Mouse (Mus musculus): ENCODE data around the gene Nes. TPM values are rescaled to one million over a fixed set of nuclear protein-coding genes. Genes with fewer than 3 reads are reported as not detected.

Nes gene
- polyA plus RNA-seq, 1 experiment from 2014 or later, result 31.8 TPM

- ATAC-seq (ENCODE audit: low FRiP score, low read depth), result peak; percentile 61
- Histone ChIP-seq H3K4me2 (no peak overlapping the region), H3K36me3 (peaks cover 19% of the 10 kb centered on the region), H3K4me1 (replicated peaks) (peaks cover 42% of the 10 kb centered on the region), H3K9me3 (no peaks in the 10 kb centered on the region), H3K27ac (replicated peaks) (no peak overlapping the region), H3K4me3 (no peak overlapping the region), H3K9ac (no peak overlapping the region), H3K27me3 (no peaks in the 10 kb centered on the region)
- 10% methylated on average over 4 of the region's 4 CpGs for WGBS
Measured at GRCm38 (mm10) chr3:87944838-87945600, 25.9 kb upstream of the Nes start.

- Histone ChIP-seq H3K27me3 (no peaks in the 10 kb centered on the region), H3K4me3 (no peak overlapping the region), H3K27ac (replicated peaks) (no peak overlapping the region), H3K4me1 (replicated peaks) (peaks cover 46% of the 10 kb centered on the region), H3K36me3 (peaks cover 11% of the 10 kb centered on the region), H3K9me3 (no peaks in the 10 kb centered on the region), H3K9ac (no peak overlapping the region), H3K4me2 (no peak overlapping the region)
- 20% methylated on average over 12 of the region's 12 CpGs for WGBS
- ATAC-seq (ENCODE audit: low FRiP score, low read depth), result no peak
Measured at GRCm38 (mm10) chr3:87945781-87946540, 24.9 kb upstream of the Nes start.

GRCm38 (mm10) chr3:87946541-87946860 lies 24.4 kb upstream of the Nes start:
- no peak overlapping the region for H3K9ac ChIP-seq

DNA sequence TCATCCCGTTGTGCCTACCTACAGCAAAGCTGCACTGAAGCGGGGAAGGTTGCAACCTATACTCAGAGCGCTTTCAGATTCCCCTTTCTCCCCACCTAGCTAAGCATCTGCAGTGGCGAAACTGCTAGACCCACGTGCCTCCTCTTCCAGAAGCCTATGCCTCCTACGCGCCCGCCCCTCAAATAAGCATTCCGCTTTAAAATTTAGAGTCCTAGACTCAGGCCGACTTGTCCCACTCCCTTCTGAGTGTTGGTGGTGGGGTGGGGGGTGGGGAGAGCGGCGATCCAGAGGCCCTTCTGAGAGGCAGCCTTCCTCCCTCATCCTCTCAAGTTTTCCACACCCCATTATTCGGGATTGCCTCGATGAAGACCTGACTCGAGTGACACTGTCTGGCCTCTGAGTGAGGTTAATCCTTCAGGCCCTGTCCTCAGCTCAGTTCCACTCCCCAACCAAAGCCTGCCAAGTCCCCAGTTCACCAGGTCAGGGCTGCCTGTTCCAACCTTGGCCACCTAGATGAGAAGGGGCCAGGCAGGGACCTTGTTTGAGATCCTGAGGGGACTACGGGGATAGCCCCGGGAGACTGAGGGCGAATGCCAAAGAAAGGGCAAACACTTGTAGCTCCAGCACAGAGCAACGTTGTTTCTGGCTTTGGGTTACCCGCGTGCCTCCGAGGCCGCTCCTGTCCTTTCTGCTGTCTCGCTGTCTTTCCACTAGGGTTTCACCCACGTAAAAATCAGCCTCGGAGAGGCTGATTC lies 23.6 kb upstream of the Nes start:
- Histone ChIP-seq H3K4me3 (peak overlapping the region; percentile 26), H3K9ac (0 out of 2 replicates have a peak overlapping the region, but pooled peaks have one; percentile 20), H3K4me1 (replicated peaks) (peaks cover 51% of the 10 kb centered on the region), H3K27ac (replicated peaks) (no peak overlapping the region), H3K36me3 (no peaks in the 10 kb centered on the region), H3K27me3 (0 out of 2 replicates have a peak, but pooled peaks cover 2% of the 10 kb centered on the region), H3K9me3 (no peaks in the 10 kb centered on the region), H3K4me2 (peak overlapping the region; percentile 59)
- no peak for ATAC-seq (ENCODE audit: low FRiP score, low read depth)
- 5% methylated on average over 26 of the region's 26 CpGs for WGBS

More at GRCm38 (mm10) chr3:87946541-87946860, 24.4 kb upstream of the Nes start:
- Histone ChIP-seq H3K36me3 (peaks cover 6% of the 10 kb centered on the region; the same call in 1 of the 2 replicates), H3K9me3 (no peaks in the 10 kb centered on the region), H3K4me2 (no peak overlapping the region), H3K27me3 (0 out of 2 replicates have a peak, but pooled peaks cover under 1% of the 10 kb centered on the region), H3K4me3 (no peak overlapping the region), H3K27ac (replicated peaks) (no peak overlapping the region), H3K4me1 (replicated peaks) (peaks cover 46% of the 10 kb centered on the region)
- WGBS, result 43% methylated on average over 1 of the region's 1 CpGs
- no peak for ATAC-seq (ENCODE audit: low FRiP score, low read depth)

GRCm38 (mm10) chr3:87947811-87948199 lies 23.1 kb upstream of the Nes start:
- under 1% methylated on average over 17 of the region's 17 CpGs for WGBS
- Histone ChIP-seq H3K4me2 (peak overlapping the region; percentile 59), H3K4me1 (replicated peaks) (peaks cover 56% of the 10 kb centered on the region), H3K27me3 (0 out of 2 replicates have a peak, but pooled peaks cover 2% of the 10 kb centered on the region), H3K36me3 (no peaks in the 10 kb centered on the region), H3K4me3 (peak overlapping the region; percentile 26), H3K9me3 (no peaks in the 10 kb centered on the region), H3K27ac (replicated peaks) (no peak overlapping the region), H3K9ac (0 out of 2 replicates have a peak overlapping the region, but pooled peaks have one; percentile 20)
- no peak for ATAC-seq (ENCODE audit: low FRiP score, low read depth)

DNA sequence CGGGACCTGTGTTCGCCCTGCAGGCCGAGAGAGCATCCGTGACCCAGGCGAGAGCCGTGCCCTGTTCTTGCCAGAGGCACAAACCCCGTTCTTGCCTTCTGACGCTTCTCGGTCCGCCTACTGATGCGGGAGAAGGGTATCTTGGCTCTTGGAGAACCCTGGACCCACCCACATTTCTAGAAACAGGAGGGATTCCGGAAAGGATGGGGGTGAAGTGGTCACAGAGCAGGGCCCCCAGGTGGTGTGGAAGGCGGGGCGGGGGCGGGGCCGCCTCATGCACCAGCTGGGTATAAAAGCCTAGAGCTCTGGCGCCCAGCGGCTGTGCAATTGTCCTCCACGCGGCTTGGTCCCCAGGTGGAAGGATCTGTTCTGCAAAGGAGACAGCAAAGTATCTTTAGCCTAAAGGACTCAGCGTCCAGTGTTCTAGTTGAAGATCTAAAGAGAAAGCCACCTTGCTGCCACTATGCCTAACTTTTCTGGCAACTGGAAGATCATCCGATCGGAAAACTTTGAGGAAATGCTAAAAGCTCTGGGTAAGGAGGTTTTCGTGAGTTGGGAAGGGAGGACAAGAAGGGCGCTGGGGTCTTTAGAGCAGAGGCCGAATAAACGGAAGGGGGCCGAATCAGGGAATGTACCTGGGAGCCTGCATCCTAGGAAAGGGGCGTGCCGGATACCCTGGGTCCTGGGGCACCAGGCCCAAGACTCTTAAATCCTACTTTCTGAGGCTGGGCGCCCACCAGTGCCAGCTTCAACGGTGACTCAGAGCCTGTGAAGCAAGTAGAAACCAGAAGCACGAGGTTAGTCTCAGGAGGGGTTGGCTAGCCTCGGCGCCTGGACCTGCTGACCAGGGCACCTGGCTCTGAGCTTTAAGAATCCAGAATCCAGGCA lies 22.3 kb upstream of the Nes start, which contains the start of gene Crabp2:
TSS of gene Crabp2 (plus strand) at position 289 of the 888 bp plus-strand sequence.
- peak within 1 kb of the TSS; percentile 26 for H3K4me3 ChIP-seq
- H3K27ac ChIP-seq (replicated peaks), result no peak within 1 kb of the TSS; the same call in 1 of the 2 replicates
- 3% methylated on average over 35 of the region's 35 CpGs for WGBS
- no peaks in the 10 kb centered on the region for H3K36me3 ChIP-seq
- 0 out of 2 replicates have a peak, but pooled peaks cover 2% of the 10 kb centered on the region for H3K27me3 ChIP-seq
- peak within 1 kb of the TSS; percentile 26; the same call in 1 of the 2 replicates for H3K9ac ChIP-seq
- H3K4me2 ChIP-seq, result peak within 1 kb of the TSS; percentile 59
- no peaks in the 10 kb centered on the region for H3K9me3 ChIP-seq
- H3K4me1 ChIP-seq (replicated peaks), result peaks cover 60% of the 10 kb centered on the region
- ATAC-seq (ENCODE audit: low FRiP score, low read depth), result no peak

GRCm38 (mm10) chr3:87949266-87949954 lies 21.5 kb upstream of the Nes start:
- Histone ChIP-seq H3K36me3 (no peaks in the 10 kb centered on the region), H3K27me3 (0 out of 2 replicates have a peak, but pooled peaks cover 2% of the 10 kb centered on the region), H3K9ac (no peak overlapping the region), H3K4me3 (peak overlapping the region; percentile 26), H3K27ac (replicated peaks) (no peak overlapping the region; the same call in 1 of the 2 replicates), H3K9me3 (no peaks in the 10 kb centered on the region), H3K4me2 (peak overlapping the region; percentile 59), H3K4me1 (replicated peaks) (peaks cover 60% of the 10 kb centered on the region)
- WGBS, result 12% methylated on average over 16 of the region's 16 CpGs
- no peak for ATAC-seq (ENCODE audit: low FRiP score, low read depth)

DNA sequence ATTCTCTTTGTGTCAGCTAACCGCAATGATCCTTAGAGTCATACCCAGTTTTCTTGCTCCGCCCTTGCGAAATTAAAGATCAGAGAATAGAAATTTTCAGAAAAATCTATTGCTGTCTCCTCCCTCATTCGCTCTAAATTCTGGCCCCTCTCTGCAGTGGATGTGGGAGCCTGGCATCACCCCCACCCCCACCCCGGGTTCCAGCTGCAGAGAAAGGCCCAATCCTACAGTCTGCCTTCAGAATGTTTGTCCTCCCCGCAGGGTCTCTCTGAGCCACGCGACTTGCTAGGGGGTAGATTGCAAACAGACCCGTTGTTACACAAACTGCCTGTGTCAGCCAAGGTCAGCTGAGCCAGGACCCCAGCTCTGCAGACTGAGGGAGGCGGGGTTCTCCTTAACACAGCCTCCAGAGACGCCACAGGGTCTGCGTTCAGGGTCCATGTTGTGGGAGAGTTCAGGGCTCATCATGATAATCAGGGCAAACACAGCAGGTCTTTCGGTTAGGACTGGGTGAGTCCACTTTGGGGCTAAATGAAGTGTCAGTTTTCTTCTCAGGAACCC lies 20.8 kb upstream of the Nes start:
- Histone ChIP-seq H3K4me3 (no peak overlapping the region), H3K27me3 (0 out of 2 replicates have a peak, but pooled peaks cover 2% of the 10 kb centered on the region), H3K4me1 (replicated peaks) (peaks cover 60% of the 10 kb centered on the region), H3K27ac (replicated peaks) (no peak overlapping the region), H3K9ac (no peak overlapping the region), H3K4me2 (peak overlapping the region; percentile 19; the same call in 1 of the 2 replicates), H3K36me3 (no peaks in the 10 kb centered on the region), H3K9me3 (no peaks in the 10 kb centered on the region)
- WGBS, result 10% methylated on average over 13 of the region's 13 CpGs
- no peak for ATAC-seq (ENCODE audit: low FRiP score, low read depth)

DNA sequence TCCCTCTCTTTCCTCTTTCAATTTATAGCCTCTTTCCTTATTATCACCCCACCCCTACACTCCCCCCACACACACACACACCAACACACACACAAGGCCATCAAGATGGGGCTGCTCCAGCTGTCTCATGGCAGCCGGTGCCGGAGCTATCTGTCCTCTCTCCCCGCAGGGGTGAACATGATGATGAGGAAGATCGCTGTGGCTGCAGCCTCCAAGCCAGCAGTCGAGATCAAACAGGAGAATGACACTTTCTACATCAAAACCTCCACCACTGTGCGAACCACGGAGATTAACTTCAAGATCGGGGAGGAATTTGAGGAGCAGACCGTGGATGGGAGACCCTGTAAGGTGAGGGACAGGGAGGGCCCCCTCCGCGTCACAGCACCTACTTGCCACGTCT lies 18.9 kb upstream of the Nes start:
- peak overlapping the region; percentile 47 for H3K4me2 ChIP-seq
- H3K4me3 ChIP-seq, result peak overlapping the region; percentile 13
- peaks cover 46% of the 10 kb centered on the region for H3K4me1 ChIP-seq (replicated peaks)
- no peak; the same call in 1 of the 2 replicates for ATAC-seq (ENCODE audit: low FRiP score, low read depth)
- H3K9me3 ChIP-seq, result no peaks in the 10 kb centered on the region
- 0 out of 2 replicates have a peak overlapping the region, but pooled peaks have one; percentile 5 for H3K9ac ChIP-seq
- 0 out of 2 replicates have a peak, but pooled peaks cover 2% of the 10 kb centered on the region for H3K27me3 ChIP-seq
- 12% methylated on average over 12 of the region's 12 CpGs for WGBS
- no peaks in the 10 kb centered on the region for H3K36me3 ChIP-seq
- 0 out of 2 replicates have a peak overlapping the region, but pooled peaks have one; percentile 30 for H3K27ac ChIP-seq (replicated peaks)

DNA sequence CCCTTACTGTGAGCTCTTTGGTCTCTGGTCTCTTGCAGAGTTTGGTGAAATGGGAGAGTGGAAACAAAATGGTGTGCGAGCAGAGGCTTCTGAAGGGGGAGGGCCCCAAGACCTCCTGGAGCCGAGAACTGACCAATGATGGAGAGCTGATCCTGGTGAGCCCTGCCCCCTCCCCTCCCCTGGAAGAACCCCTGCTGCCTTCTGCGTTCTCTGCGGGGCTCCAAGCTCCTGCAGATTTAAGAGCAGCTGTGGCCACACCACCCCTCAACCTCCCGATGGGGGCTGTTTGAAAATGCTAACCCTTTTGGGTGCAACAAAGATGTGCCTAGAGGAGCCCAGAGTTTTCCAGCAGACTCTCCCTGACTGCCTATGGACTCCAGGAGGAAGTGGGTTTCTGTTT lies 18.4 kb upstream of the Nes start:
- H3K9me3 ChIP-seq, result no peaks in the 10 kb centered on the region
- 3% methylated on average over 5 of the region's 5 CpGs for WGBS
- peak overlapping the region; percentile 30; the same call in 1 of the 2 replicates for H3K27ac ChIP-seq (replicated peaks)
- peak overlapping the region; percentile 13 for H3K4me3 ChIP-seq
- H3K36me3 ChIP-seq, result no peaks in the 10 kb centered on the region
- H3K9ac ChIP-seq, result 0 out of 2 replicates have a peak overlapping the region, but pooled peaks have one; percentile 5
- H3K4me1 ChIP-seq (replicated peaks), result peaks cover 41% of the 10 kb centered on the region
- peak overlapping the region; percentile 47 for H3K4me2 ChIP-seq
- peak; percentile 53; the same call in 1 of the 2 replicates for ATAC-seq (ENCODE audit: low FRiP score, low read depth)
- H3K27me3 ChIP-seq, result 0 out of 2 replicates have a peak, but pooled peaks cover 2% of the 10 kb centered on the region

Measured in hindbrain, embryonic 15.5 days (tissue).